Mouse (Mus musculus) layer of hippocampus, adult 18-20 months (tissue): ENCODE data around the gene Fbrs. TPM values are rescaled to one million over a fixed set of nuclear protein-coding genes. Genes with fewer than 3 reads are reported as not detected.

Experiments
- DNase-seq, 2 experiments: peaks; one replicate each; pipeline ENCODE4 v3.0.0; 2022; ENCODE audit warnings: low spot score in 2 of 2
- microRNA-seq, 2 experiments: library from miRNA; unstranded; fragments of <30 nt; microRNA quantifications; one replicate each; pipeline ENCODE4 v1.2.0; 2021
- total RNA-seq, 2 experiments: library from RNA; stranded (reverse); gene quantifications; 2 replicates each; pipeline ENCODE4 v1.2.3; 2021

The Fbrs gene
- total RNA-seq, 2 experiments from 2014 or later, result 55.7 to 58.5 TPM

DNA sequence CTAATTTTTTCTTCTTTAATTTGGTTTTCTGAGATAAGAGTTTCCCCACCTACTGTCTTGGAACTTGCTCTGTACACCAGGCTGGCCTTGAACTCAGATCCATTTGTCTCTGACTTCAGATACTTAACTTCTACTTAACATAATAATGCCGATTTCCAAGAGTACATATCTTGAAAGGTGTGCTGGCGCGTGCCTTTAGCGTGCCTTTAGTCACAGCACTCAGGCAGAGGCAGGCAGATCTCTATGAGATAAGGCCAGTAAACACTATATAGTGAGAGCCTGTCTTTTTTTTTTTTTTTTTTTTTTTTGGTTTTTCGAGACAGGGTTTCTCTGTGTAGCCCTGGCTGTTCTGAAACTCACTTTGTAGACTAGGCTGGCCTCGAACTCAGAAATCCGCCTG is 37.3 kb downstream of the Fbrs start:
- DNase-seq, result no peak

DNA sequence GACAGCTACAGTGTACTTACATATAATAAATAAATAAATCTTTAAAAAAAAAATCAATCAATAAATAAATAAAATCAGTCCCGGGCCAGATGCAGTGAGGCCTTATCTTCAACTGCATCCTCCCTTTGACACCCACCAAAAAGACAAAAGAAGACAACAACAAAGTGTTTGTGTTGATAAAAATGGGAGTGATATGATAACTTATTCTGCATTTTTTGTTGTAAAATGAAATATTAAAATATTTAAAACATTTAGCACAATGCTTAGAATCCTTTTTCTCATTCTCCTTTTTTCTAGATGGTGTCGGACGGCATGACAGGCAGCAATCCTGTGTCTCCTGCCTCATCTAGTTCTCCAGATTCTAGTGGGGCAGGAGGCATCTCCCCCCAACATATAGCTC is 40.3 kb downstream of the Fbrs start, which contains the start of gene Gm42715:
Gm42715 (plus strand) TSS at position 301 of the 400 bp plus-strand sequence.
- no peak for DNase-seq

Small RNA genes within 50 kb of the gene (microRNA-seq; reads per million reads assigned to microRNA genes)
- 0 reads per million in 2 experiments for gene Gm47278
- gene Mir7060, result 0 reads per million in 2 experiments

Other genes starting within 250 kb of the Fbrs start
- gene Zfp553, start 246.1 kb upstream of the Fbrs start, total RNA-seq, result 10 to 100 TPM; 22.4 TPM
- gene Sept1, start 246.1 kb upstream of the Fbrs start, total RNA-seq, result 1 to 10 TPM; 5.9 to 7.9 TPM
- gene Zfp771, start 234.9 kb upstream of the Fbrs start, total RNA-seq, result 10 to 100 TPM; 62.6 to 66.0 TPM
- gene Dctpp1, start 218.5 kb upstream of the Fbrs start, total RNA-seq, result 10 to 100 TPM; 22.0 to 22.8 TPM
- 10 to 100 TPM; 35.0 to 38.6 TPM for gene Sephs2, start 205.1 kb upstream of the Fbrs start, total RNA-seq
- gene Itgal, start 182.9 kb upstream of the Fbrs start, total RNA-seq, result under 1 TPM; 0.18 to 0.30 TPM
- gene Zfp768, start 133.6 kb upstream of the Fbrs start, total RNA-seq, result 10 to 100 TPM; 11.3 to 13.6 TPM
- gene Zfp747, start 103.1 kb upstream of the Fbrs start, total RNA-seq, result 1 to 10 TPM; 6.3 to 7.5 TPM
- gene 9130019O22Rik, start 92.0 kb upstream of the Fbrs start, total RNA-seq, result 1 to 10 TPM; 3.4 to 3.5 TPM
- 1 to 10 TPM; 6.0 to 7.9 TPM for gene E430018J23Rik, start 85.6 kb upstream of the Fbrs start, total RNA-seq
- gene Zfp764, start 72.4 kb upstream of the Fbrs start, total RNA-seq, result 1 to 10 TPM; 3.8 to 3.9 TPM
- 10 to 100 TPM; 14.7 to 15.5 TPM for gene Zfp688, start 57.1 kb upstream of the Fbrs start, total RNA-seq
- 1 to 10 TPM; 6.0 to 6.5 TPM for gene Zfp689, start 30.0 kb upstream of the Fbrs start, total RNA-seq
- 10 to 100 TPM; 27.4 to 30.4 TPM for gene Prr14, start 19.6 kb upstream of the Fbrs start, total RNA-seq
- 100 to 1,000 TPM; 103 to 108 TPM for gene Srcap, start 32.8 kb downstream of the Fbrs start, total RNA-seq
- 1 to 10 TPM; 7.6 to 9.2 TPM for gene Gm42715, start 40.4 kb downstream of the Fbrs start, total RNA-seq
- 1 to 10 TPM in 1 of 2 experiments, not detected in 1; 1.6 TPM for gene Tmem265, start 82.2 kb downstream of the Fbrs start, total RNA-seq
- gene Phkg2, start 94.1 kb downstream of the Fbrs start, total RNA-seq, result 10 to 100 TPM; 76.7 to 80.5 TPM
- gene Ccdc189, start 109.4 kb downstream of the Fbrs start, total RNA-seq, result 10 to 100 TPM in 1 of 2 experiments, 1 to 10 TPM in 1; 9.5 to 10.4 TPM
- 10 to 100 TPM; 67.4 to 67.9 TPM for gene Rnf40, start 109.6 kb downstream of the Fbrs start, total RNA-seq
- 10 to 100 TPM; 20.1 to 21.6 TPM for gene Zfp629, start 136.6 kb downstream of the Fbrs start, total RNA-seq
- 10 to 100 TPM; 34.4 to 34.6 TPM for gene Bcl7c, start 229.7 kb downstream of the Fbrs start, total RNA-seq
- 1 to 10 TPM; 3.5 to 4.6 TPM for gene Ctf1, start 233.5 kb downstream of the Fbrs start, total RNA-seq